Mouse (Mus musculus) MEL (cell line): Measurements from ENCODE around the gene Naa60.

Experiments used
- CTCF ChIP-seq, 3 experiments: IDR thresholded peaks in 2 of 3; conservative IDR thresholded peaks in 1 of 3; 2 replicates each; pipeline ENCODE4 v1.5.1; 2011 to 2012; ENCODE audit warnings: low read length in 3 of 3, low read depth in 2 of 3, mild to moderate bottlenecking in 2 of 3, improper control_type of control experiment in 1 of 3, inconsistent platforms in 1 of 3, mixed read lengths in 1 of 3, moderate library complexity in 1 of 3; ENCODE audit not compliant: control insufficient read depth in 1 of 3, insufficient read depth in 1 of 3, poor library complexity in 1 of 3, severe bottlenecking in 1 of 3
- HCFC1 ChIP-seq: IDR thresholded peaks from 2 replicates; pipeline ENCODE4 v1.6.1; 2012; ENCODE audit warnings: low read depth, mild to moderate bottlenecking, inconsistent platforms, low read length, improper control_type of control experiment, moderate library complexity
- MAX ChIP-seq: IDR thresholded peaks from 2 replicates; pipeline ENCODE4 v1.6.1; 2011; ENCODE audit warnings: low read length, improper control_type of control experiment
- RAD21 ChIP-seq: IDR thresholded peaks from 2 replicates; pipeline ENCODE4 v1.6.1; 2011; ENCODE audit warnings: mild to moderate bottlenecking, low read depth, low read length, improper control_type of control experiment
- ZC3H11A ChIP-seq: IDR thresholded peaks from 2 replicates; pipeline ENCODE4 v1.6.1; 2012; ENCODE audit warnings: low read depth, mild to moderate bottlenecking, inconsistent platforms, low read length, improper control_type of control experiment

DNA sequence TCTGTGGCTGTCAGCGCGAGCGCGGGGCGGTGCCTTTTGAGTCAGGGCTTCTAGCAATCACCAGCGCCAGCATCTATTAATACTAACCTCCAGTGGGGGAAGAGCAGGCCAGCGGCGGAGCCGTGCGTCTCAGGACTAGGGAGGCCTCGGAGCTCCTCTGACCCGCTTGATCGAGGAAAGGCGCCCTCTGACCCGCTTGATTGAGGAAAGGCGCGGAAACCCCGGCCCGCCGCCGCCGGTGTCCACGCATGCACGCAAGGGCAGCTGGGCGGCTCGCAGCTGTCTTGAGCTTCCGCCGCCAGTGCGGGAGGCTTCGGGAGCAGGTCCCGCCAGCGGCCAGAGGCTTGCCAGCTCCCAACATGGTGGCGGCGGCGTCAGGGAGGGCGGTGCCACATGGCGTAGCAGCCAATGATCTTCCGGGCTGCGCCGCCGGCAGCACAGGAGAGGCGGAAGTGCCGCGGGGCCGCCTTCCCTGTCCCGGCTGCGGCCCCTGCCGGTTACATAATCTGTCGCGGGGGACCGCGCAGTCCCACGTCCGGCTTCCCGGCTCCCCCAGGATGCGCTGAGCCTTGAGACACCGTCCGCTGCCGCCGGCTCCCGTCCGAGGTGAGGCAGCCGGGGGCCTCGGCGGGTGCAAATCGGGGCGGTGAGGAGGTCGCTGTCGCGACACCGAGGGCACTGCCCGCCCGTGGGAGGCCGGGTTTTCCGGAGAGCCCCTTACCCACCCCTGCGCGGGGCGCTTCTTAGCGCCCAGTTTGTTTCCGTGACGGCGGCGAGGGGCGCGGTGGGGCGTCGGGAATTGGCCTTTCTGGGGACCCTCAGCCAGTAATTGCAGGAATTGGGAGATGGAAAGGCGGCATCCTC is 12.3 kb downstream of the Naa60 start, which contains the start of the genes Zfp597 and Gm20695:
- TF ChIP-seq MAX, result peak; percentile 78
- TF ChIP-seq ZC3H11A, result 0 out of 2 replicates have a peak, but pooled peaks have one; percentile 2
- TF ChIP-seq RAD21, result no peak
- TF ChIP-seq CTCF (IDR thresholded peaks at IDR 0.05 in 2 of 3, conservative IDR thresholded peaks at IDR 0.05 in 1 of 3; ENCODE audit: control insufficient read depth in 1 of 3, insufficient read depth in 1 of 3, low read depth in 2 of 3, low read length in 3 of 3, poor library complexity in 1 of 3, severe bottlenecking in 1 of 3), result peak in 2 of 3 experiments; percentile 8 to 15; a peak in 1 of 6 replicates
- peak; percentile 98 for TF ChIP-seq HCFC1
